Mouse (Mus musculus) embryonic facial prominence, embryonic 15.5 days (tissue): ENCODE measurements around the gene Mtx1. TPM values are rescaled to one million over a fixed set of nuclear protein-coding genes. Genes with fewer than 3 reads are reported as not detected.

Source experiments
- ATAC-seq: fragments of 200-750 bp; cut with Nextera tagmentation; 2 replicates; pipeline ENCODE4 v1.8.0; 2017; ENCODE audit warnings: low read depth, moderate TSS enrichment; ENCODE audit not compliant: insufficient number of reproducible peaks, low FRiP score, low TSS enrichment
- H3K27ac ChIP-seq: fragments of 300-500 bp; sonication (generic); replicated peaks from 2 replicates; pipeline ENCODE4 v1.5.1; 2015; ENCODE audit warnings: mild to moderate bottlenecking, inconsistent platforms
- H3K27me3 ChIP-seq: fragments of 300-500 bp; sonication (generic); 2 replicates; pipeline ENCODE4 v1.6.1; 2015; ENCODE audit warnings: inconsistent platforms
- H3K36me3 ChIP-seq: fragments of 300-500 bp; sonication (generic); 2 replicates; pipeline ENCODE4 v1.6.1; 2015; ENCODE audit warnings: mild to moderate bottlenecking, inconsistent platforms
- H3K4me1 ChIP-seq: fragments of 300-500 bp; sonication (generic); 2 replicates; pipeline ENCODE4 v1.6.1; 2015; ENCODE audit warnings: inconsistent platforms
- H3K4me2 ChIP-seq: fragments of 300-500 bp; sonication (generic); replicated peaks from 2 replicates; pipeline ENCODE4 v1.6.1; 2015; ENCODE audit warnings: mild to moderate bottlenecking, inconsistent platforms
- H3K4me3 ChIP-seq: fragments of 300-500 bp; sonication (generic); replicated peaks from 2 replicates; pipeline ENCODE4 v1.5.1; 2015; ENCODE audit warnings: mild to moderate bottlenecking, inconsistent platforms
- H3K9ac ChIP-seq: fragments of 300-500 bp; sonication (generic); 2 replicates; pipeline ENCODE4 v1.6.1; 2015; ENCODE audit warnings: inconsistent platforms
- H3K9me3 ChIP-seq: fragments of 300-500 bp; sonication (generic); replicated peaks from 2 replicates; pipeline ENCODE4 v1.6.1; 2016; ENCODE audit warnings: inconsistent platforms
- WGBS: fragments of 180-500 bp; shearing (Covaris S2); methylation state at CpG from one replicate; pipeline ENCODE4 v1.1.7; 2015; 5-methylcytosine and 5-hydroxymethylcytosine counted together
- polyA plus RNA-seq: library from polyadenylated mRNA; unstranded; fragments of >200 nt; fragmentation: Nextera tagmentation; extraction: Ambion mirVana; gene quantifications from 2 replicates; pipeline ENCODE4 v1.2.1, GENCODE M21; 2015

The Mtx1 gene
- polyA plus RNA-seq, 1 experiment from 2014 or later = 196 TPM

DNA sequence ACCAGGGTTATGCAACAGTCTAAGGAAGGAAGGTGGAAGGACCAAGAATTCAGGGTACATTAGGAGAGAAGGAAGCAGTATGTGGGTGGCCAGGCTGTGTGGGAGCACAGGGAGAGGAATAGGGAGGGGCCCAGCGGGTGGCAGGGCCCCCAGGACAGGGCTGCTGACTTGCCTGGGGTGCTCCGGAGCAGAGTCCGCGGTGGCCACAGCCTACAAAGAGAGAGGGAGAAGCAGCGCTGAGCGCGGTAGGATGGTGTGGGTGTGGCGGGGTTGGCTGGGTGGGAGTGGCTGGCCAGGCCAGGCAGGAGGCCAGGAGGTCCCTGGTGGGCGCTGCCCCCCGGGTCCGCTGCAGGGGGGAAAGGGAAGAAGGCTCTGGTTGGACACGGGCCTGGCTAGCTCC is 11.6 kb upstream of the Mtx1 start:
- Histone ChIP-seq H3K4me1 (peaks cover 14% of the 10 kb centered on the region), H3K9me3 (no peaks in the 10 kb centered on the region), H3K27ac (no peak overlapping the region), H3K4me3 (no peak overlapping the region), H3K9ac (no peak overlapping the region), H3K27me3 (no peaks in the 10 kb centered on the region), H3K4me2 (no peak overlapping the region), H3K36me3 (peaks cover 29% of the 10 kb centered on the region)
- WGBS = 68% methylated on average over 11 of the region's 12 CpGs
- ATAC-seq = peak; percentile 18; the same call in 1 of the 2 replicates

DNA sequence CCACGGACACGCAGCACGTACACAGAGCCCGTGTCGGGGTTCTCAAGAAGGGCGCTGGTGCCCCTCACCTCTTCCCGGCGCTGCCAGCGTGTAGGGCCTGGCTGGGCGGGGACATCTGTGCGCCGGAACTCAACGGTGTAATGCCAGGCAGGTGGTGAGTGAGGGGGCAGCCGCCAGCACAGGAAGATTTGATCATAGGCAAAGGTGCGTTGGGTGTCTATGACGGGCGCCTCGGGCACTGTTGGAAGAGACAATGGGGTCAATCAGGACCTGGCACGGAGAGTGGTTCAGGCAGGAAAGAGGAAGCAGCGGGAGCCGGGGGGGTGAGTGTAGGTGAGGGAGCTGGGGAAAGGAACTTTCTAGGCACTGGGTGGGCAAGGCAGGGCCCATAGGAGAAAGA is 10.8 kb upstream of the Mtx1 start:
- no peaks in the 10 kb centered on the region for H3K9me3 ChIP-seq
- H3K27me3 ChIP-seq = no peaks in the 10 kb centered on the region
- no peak overlapping the region for H3K9ac ChIP-seq
- ATAC-seq = no peak
- no peak overlapping the region for H3K4me2 ChIP-seq
- peaks cover 29% of the 10 kb centered on the region for H3K36me3 ChIP-seq
- 92% methylated on average over 21 of the region's 21 CpGs for WGBS
- no peak overlapping the region for H3K4me3 ChIP-seq
- H3K4me1 ChIP-seq = 0 out of 2 replicates have a peak, but pooled peaks cover 11% of the 10 kb centered on the region
- H3K27ac ChIP-seq = no peak overlapping the region

DNA sequence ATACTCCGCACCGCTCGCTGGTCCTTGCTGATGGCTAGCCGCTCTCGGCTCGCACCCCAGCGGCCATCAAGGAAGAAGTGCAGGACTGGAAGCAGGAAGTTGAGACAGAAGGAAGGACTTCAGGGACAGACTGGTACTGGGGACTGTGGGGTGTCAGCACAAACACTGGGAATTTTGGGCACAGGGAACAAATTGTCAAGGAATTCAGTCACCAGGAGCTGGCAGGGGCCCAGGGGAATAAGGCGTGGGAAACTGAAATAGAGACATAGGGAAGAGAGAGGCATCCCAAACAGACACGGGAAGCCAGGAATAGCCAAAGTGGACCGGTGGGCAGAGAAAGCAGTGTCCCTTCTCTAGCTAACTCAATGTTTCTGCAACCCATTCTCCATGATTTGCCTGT is 9.6 kb upstream of the Mtx1 start:
- Histone ChIP-seq H3K4me3 (no peak overlapping the region), H3K27ac (no peak overlapping the region), H3K4me1 (0 out of 2 replicates have a peak, but pooled peaks cover 11% of the 10 kb centered on the region), H3K27me3 (no peaks in the 10 kb centered on the region), H3K36me3 (peaks cover 22% of the 10 kb centered on the region), H3K4me2 (no peak overlapping the region), H3K9ac (no peak overlapping the region), H3K9me3 (no peaks in the 10 kb centered on the region)
- no peak for ATAC-seq
- WGBS = 92% methylated on average over 10 of the region's 10 CpGs

DNA sequence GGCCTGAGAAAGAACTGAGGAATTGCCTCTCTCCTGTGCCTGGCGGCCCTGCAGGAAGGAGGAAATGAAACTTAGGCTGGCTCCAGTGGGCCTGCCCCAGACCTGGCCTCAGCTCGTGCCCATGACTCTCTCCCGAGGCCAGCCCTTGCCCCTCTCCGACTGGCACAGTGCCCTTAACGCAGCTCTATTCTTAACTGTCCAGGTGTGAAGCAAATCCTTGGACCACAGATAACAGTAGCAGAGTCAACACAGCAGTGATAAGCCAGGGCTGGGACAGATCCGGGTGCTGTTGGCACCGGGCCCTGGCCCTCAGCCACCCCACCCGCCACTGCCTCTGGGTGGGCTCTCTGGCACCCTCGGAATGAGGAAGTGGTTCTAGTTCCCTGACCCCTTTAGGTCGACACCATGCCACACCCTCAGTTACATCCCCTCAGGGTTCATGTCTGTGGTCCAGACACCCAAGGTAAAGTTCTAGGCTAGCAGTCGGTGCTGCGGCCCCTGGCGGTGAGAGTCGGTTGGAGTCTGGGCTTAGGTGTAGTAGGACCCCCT is 6.7 kb upstream of the Mtx1 start:
- no peak overlapping the region for H3K27ac ChIP-seq
- WGBS = 68% methylated on average over 14 of the region's 14 CpGs
- no peak overlapping the region for H3K4me2 ChIP-seq
- no peaks in the 10 kb centered on the region; the same call in 1 of the 2 replicates for H3K27me3 ChIP-seq
- no peaks in the 10 kb centered on the region for H3K9me3 ChIP-seq
- no peak overlapping the region for H3K4me3 ChIP-seq
- ATAC-seq = 0 out of 2 replicates have a peak, but pooled peaks have one; percentile 7
- peaks cover 20% of the 10 kb centered on the region for H3K36me3 ChIP-seq
- no peak overlapping the region for H3K9ac ChIP-seq
- H3K4me1 ChIP-seq = peaks cover 17% of the 10 kb centered on the region; the same call in 1 of the 2 replicates

- ATAC-seq = no peak
- no peak overlapping the region for H3K27ac ChIP-seq
These were observed 5.7 kb upstream of the Mtx1 start for GRCm38 (mm10) chr3:89232614-89233013.

DNA sequence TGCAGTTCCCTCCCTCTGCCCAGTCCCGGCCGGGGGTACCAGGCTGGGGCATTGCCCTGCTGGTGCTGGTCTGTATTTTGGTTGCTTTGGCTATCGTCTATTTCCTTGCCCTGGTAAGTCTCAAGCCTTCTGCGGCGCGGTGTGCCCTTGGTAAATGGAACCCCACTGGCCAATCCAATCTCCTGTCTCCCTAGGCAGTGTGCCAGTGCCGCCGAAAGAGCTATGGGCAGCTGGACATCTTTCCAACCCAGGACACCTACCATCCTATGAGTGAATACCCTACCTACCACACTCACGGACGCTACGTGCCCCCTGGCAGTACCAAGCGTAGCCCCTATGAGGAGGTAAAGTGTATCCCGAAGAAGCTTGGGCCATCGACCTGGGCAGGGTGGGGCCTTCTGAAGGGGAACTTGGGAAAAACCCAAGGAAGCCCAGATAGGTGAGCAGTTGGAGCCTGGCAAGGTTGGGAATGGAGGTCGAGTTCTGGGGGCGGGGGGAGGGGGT is 4.9 kb upstream of the Mtx1 start:
- Histone ChIP-seq H3K9me3 (no peaks in the 10 kb centered on the region), H3K4me1 (peaks cover 31% of the 10 kb centered on the region), H3K4me3 (no peak overlapping the region), H3K9ac (no peak overlapping the region), H3K27ac (no peak overlapping the region), H3K4me2 (no peak overlapping the region), H3K27me3 (no peaks in the 10 kb centered on the region; the same call in 1 of the 2 replicates), H3K36me3 (peaks cover 13% of the 10 kb centered on the region; the same call in 1 of the 2 replicates)
- 69% methylated on average over 16 of the region's 16 CpGs for WGBS
- ATAC-seq = no peak

More at GRCm38 (mm10) chr3:89232614-89233013, 5.7 kb upstream of the Mtx1 start:
- Histone ChIP-seq H3K9ac (no peak overlapping the region), H3K4me1 (peaks cover 23% of the 10 kb centered on the region), H3K36me3 (peaks cover 18% of the 10 kb centered on the region), H3K4me2 (no peak overlapping the region), H3K9me3 (no peaks in the 10 kb centered on the region), H3K4me3 (no peak overlapping the region), H3K27me3 (no peaks in the 10 kb centered on the region; the same call in 1 of the 2 replicates)
- WGBS = 61% methylated on average over 6 of the region's 6 CpGs

- Histone ChIP-seq H3K4me1 (peaks cover 36% of the 10 kb centered on the region), H3K9ac (no peak overlapping the region), H3K27me3 (no peaks in the 10 kb centered on the region; the same call in 1 of the 2 replicates), H3K9me3 (no peaks in the 10 kb centered on the region), H3K4me2 (no peak overlapping the region), H3K27ac (no peak overlapping the region), H3K4me3 (no peak overlapping the region), H3K36me3 (peaks cover 10% of the 10 kb centered on the region; the same call in 1 of the 2 replicates)
- WGBS = 61% methylated on average over 7 of the region's 7 CpGs
- no peak for ATAC-seq
These were observed 4.5 kb upstream of the Mtx1 start for GRCm38 (mm10) chr3:89231345-89231744.

DNA sequence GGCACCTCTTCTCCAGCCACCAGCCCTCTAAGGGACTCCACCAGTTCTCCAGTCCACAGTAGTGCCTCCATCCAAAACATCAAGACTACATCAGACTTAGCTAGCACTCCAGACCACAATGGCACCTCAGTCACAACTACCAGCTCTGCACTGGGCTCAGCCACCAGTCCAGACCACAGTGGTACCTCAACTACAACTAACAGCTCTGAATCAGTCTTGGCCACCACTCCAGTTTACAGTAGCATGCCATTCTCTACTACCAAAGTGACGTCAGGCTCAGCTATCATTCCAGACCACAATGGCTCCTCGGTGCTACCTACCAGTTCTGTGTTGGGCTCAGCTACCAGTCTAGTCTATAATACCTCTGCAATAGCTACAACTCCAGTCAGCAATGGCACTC is 3.7 kb upstream of the Mtx1 start:
- H3K4me2 ChIP-seq = no peak overlapping the region
- no peak overlapping the region for H3K4me3 ChIP-seq
- no peaks in the 10 kb centered on the region; the same call in 1 of the 2 replicates for H3K27me3 ChIP-seq
- 82% methylated on average over 2 of the region's 2 CpGs for WGBS
- peaks cover 7% of the 10 kb centered on the region; the same call in 1 of the 2 replicates for H3K36me3 ChIP-seq
- peaks cover 43% of the 10 kb centered on the region for H3K4me1 ChIP-seq
- H3K9me3 ChIP-seq = no peaks in the 10 kb centered on the region
- ATAC-seq = no peak
- no peak overlapping the region for H3K9ac ChIP-seq
- H3K27ac ChIP-seq = no peak overlapping the region

DNA sequence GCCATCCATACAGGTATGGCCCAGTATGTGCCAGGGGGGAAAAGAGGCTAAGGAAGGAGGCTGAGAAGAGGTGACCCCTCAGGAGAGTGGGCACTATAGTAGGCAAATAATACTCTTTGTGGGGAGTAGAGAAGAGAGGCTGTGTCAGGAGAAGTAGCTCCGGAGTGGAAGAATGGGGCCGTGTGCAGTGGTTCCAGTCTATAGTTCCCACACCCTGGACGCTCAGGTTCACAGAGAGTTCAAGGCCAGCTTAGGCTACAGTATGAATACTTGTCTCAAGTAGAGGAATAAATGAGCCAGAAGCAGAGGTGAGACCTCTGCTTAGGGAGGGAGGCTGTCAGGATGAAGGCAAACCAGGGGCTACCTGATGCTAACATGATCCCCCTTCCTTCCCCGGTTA is 2.4 kb upstream of the Mtx1 start:
- no peak overlapping the region for H3K9ac ChIP-seq
- H3K27me3 ChIP-seq = no peaks in the 10 kb centered on the region; the same call in 1 of the 2 replicates
- H3K4me1 ChIP-seq = peaks cover 43% of the 10 kb centered on the region
- WGBS = 55% methylated on average over 4 of the region's 4 CpGs
- no peak overlapping the region for H3K4me3 ChIP-seq
- H3K4me2 ChIP-seq = 0 out of 2 replicates have a peak overlapping the region, but pooled peaks have one; percentile 82
- H3K27ac ChIP-seq = 0 out of 2 replicates have a peak overlapping the region, but pooled peaks have one; percentile 4
- H3K9me3 ChIP-seq = no peaks in the 10 kb centered on the region
- 0 out of 2 replicates have a peak, but pooled peaks cover 4% of the 10 kb centered on the region for H3K36me3 ChIP-seq
- ATAC-seq = no peak

DNA sequence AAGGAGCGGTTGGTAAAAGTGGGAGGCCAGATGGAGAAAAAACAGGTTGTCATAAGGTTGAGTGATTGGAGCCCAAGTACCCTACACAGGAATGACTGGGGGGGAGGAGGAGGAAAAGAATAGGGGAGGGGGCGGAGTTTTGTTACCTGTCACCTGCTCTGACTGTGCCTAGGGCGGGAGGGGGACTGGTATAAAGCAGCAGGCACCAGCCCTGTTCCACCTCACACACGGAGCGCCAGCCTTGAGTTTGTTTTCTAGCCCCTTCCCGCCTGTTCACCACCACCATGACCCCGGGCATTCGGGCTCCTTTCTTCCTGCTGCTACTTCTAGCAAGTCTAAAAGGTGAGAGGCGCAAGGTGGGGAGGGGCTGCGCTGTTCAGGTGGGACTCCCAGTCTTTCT is 1.9 kb upstream of the Mtx1 start, which contains the start of gene Muc1:
Gene Muc1, plus strand, starts transcription at position 222 of the 400 bp plus-strand sequence.
- H3K9me3 ChIP-seq = no peaks in the 10 kb centered on the region
- H3K4me2 ChIP-seq = peak within 1 kb of the TSS; percentile 82
- H3K4me1 ChIP-seq = peaks cover 43% of the 10 kb centered on the region
- ATAC-seq = no peak
- H3K9ac ChIP-seq = peak within 1 kb of the TSS; percentile 7; the same call in 1 of the 2 replicates
- 0 out of 2 replicates have a peak, but pooled peaks cover 4% of the 10 kb centered on the region for H3K36me3 ChIP-seq
- no peaks in the 10 kb centered on the region; the same call in 1 of the 2 replicates for H3K27me3 ChIP-seq
- 30% methylated on average over 10 of the region's 10 CpGs for WGBS
- H3K27ac ChIP-seq = peak within 1 kb of the TSS; percentile 89
- H3K4me3 ChIP-seq = peak within 1 kb of the TSS; percentile 46

GRCm38 (mm10) chr3:89228180-89228549 is 1.3 kb upstream of the Mtx1 start:
- H3K4me2 ChIP-seq = peak overlapping the region; percentile 82
- peak overlapping the region; percentile 89 for H3K27ac ChIP-seq
- H3K4me3 ChIP-seq = peak overlapping the region; percentile 46
- 0% methylated on average over 20 of the region's 20 CpGs for WGBS
- H3K9ac ChIP-seq = peak overlapping the region; percentile 7; the same call in 1 of the 2 replicates
- H3K36me3 ChIP-seq = peaks cover 9% of the 10 kb centered on the region; the same call in 1 of the 2 replicates
- no peaks in the 10 kb centered on the region; the same call in 1 of the 2 replicates for H3K27me3 ChIP-seq
- ATAC-seq = peak; percentile 56; the same call in 1 of the 2 replicates
- H3K9me3 ChIP-seq = no peaks in the 10 kb centered on the region
- peaks cover 37% of the 10 kb centered on the region for H3K4me1 ChIP-seq
